Mouse (Mus musculus) large intestine, adult 2 months (tissue): Measurements from ENCODE around the gene Tbc1d16. TPM values are rescaled to one million over a fixed set of nuclear protein-coding genes. Genes with fewer than 3 reads are reported as not detected.

Experiments
- DNase-seq: peaks from one replicate; pipeline ENCODE4 v3.0.0-alpha.2; 2012; ENCODE audit warnings: low read depth, low spot score
- WGBS: fragments of 180-500 bp; shearing (Covaris S2); methylation state at CpG from one replicate; pipeline ENCODE4 v1.1.7; 2018; 5-methylcytosine and 5-hydroxymethylcytosine counted together
- polyA plus RNA-seq: library from polyadenylated mRNA; depleted of rRNA; stranded (reverse); fragments of >200 nt; gene quantifications from 2 replicates; pipeline ENCODE4 v1.2.3, GENCODE M21; 2012

Gene Tbc1d16
- polyA plus RNA-seq, 1 experiment = 4.0 TPM

GRCm38 (mm10) chr11:119152321-119152831, 75.9 kb downstream of the Tbc1d16 start:
- WGBS = 70% methylated on average over 14 of the region's 14 CpGs

GRCm38 (mm10) chr11:119151073-119151607, 77.2 kb downstream of the Tbc1d16 start:
- WGBS = 91% methylated on average over 10 of the region's 10 CpGs
- no peak for DNase-seq

More at GRCm38 (mm10) chr11:119152321-119152831, 75.9 kb downstream of the Tbc1d16 start:
- DNase-seq = no peak

GRCm38 (mm10) chr11:119150442-119150841, 77.9 kb downstream of the Tbc1d16 start:
- 81% methylated on average over 10 of the region's 10 CpGs for WGBS

GRCm38 (mm10) chr11:119148829-119149228, 79.5 kb downstream of the Tbc1d16 start:
- 84% methylated on average over 13 of the region's 13 CpGs for WGBS

More at GRCm38 (mm10) chr11:119150442-119150841, 77.9 kb downstream of the Tbc1d16 start:
- DNase-seq = no peak

GRCm38 (mm10) chr11:119147153-119147552, 81.1 kb downstream of the Tbc1d16 start:
- DNase-seq = no peak
- 89% methylated on average over 8 of the region's 8 CpGs for WGBS

More at GRCm38 (mm10) chr11:119148829-119149228, 79.5 kb downstream of the Tbc1d16 start:
- no peak for DNase-seq

- 41% methylated on average over 12 of the region's 12 CpGs for WGBS
Measured at GRCm38 (mm10) chr11:119146140-119146539, 82.2 kb downstream of the Tbc1d16 start.

GRCm38 (mm10) chr11:119144801-119145475, 83.4 kb downstream of the Tbc1d16 start:
- no peak for DNase-seq

More at GRCm38 (mm10) chr11:119146140-119146539, 82.2 kb downstream of the Tbc1d16 start:
- no peak for DNase-seq

GRCm38 (mm10) chr11:119143376-119144002, 84.8 kb downstream of the Tbc1d16 start:
- DNase-seq = no peak
- 88% methylated on average over 16 of the region's 16 CpGs for WGBS

More at GRCm38 (mm10) chr11:119144801-119145475, 83.4 kb downstream of the Tbc1d16 start:
- 93% methylated on average over 16 of the region's 16 CpGs for WGBS

GRCm38 (mm10) chr11:119142615-119143014, 85.7 kb downstream of the Tbc1d16 start:
- 80% methylated on average over 8 of the region's 8 CpGs for WGBS
- no peak for DNase-seq

GRCm38 (mm10) chr11:119139026-119139425, 89.3 kb downstream of the Tbc1d16 start:
- DNase-seq = no peak
- WGBS = 84% methylated on average over 6 of the region's 6 CpGs

- DNase-seq = no peak
- 55% methylated on average over 9 of the region's 9 CpGs for WGBS
Measured at GRCm38 (mm10) chr11:119138205-119138604, 90.1 kb downstream of the Tbc1d16 start.

- DNase-seq = no peak
- 24% methylated on average over 17 of the region's 17 CpGs for WGBS
Measured at GRCm38 (mm10) chr11:119134586-119134985, 93.7 kb downstream of the Tbc1d16 start.

GRCm38 (mm10) chr11:119133437-119134221, 94.7 kb downstream of the Tbc1d16 start:
- WGBS = 56% methylated on average over 5 of the region's 5 CpGs
- no peak for DNase-seq

- 87% methylated on average over 14 of the region's 14 CpGs for WGBS
Measured at GRCm38 (mm10) chr11:119132198-119133035, 95.9 kb downstream of the Tbc1d16 start.

GRCm38 (mm10) chr11:119130081-119130765, 98.1 kb downstream of the Tbc1d16 start:
- 11% methylated on average over 24 of the region's 24 CpGs for WGBS
- no peak for DNase-seq

More at GRCm38 (mm10) chr11:119132198-119133035, 95.9 kb downstream of the Tbc1d16 start:
- no peak for DNase-seq

GRCm38 (mm10) chr11:119129281-119130058, 98.8 kb downstream of the Tbc1d16 start:
- 73% methylated on average over 18 of the region's 18 CpGs for WGBS

GRCm38 (mm10) chr11:119128668-119129280, 99.5 kb downstream of the Tbc1d16 start:
- no peak for DNase-seq
- 88% methylated on average over 11 of the region's 11 CpGs for WGBS

More at GRCm38 (mm10) chr11:119129281-119130058, 98.8 kb downstream of the Tbc1d16 start:
- no peak for DNase-seq
